Mouse (Mus musculus): ENCODE measurements around the gene Slamf7. TPM values are rescaled to one million over a fixed set of nuclear protein-coding genes. Genes with fewer than 3 reads are reported as not detected.

Gene Slamf7
- total and polyA plus RNA-seq, 3 experiments: 6.8 to 15.4 (median 10.6) TPM

DNA sequence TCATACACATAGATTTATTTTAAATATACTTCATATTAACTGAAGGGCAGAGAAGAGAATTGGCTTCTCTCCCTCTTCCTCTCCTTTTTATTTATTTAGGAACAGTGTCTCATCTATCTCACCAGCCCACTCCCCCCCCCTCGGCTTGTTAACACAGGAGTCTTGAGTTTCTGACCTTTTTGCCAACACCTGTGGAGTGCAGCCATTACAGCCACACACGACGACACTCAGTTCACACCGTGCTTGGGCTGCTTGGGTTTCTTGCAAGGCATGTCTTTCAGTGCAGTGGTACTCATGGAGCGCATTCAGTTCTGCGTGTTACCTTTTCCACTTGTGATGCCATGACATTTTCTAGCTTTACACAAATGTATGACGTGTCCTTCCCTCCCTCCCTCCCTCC lies 22.8 kb downstream of the Slamf7 start:
- Histone ChIP-seq H3K36me3 (replicated peaks in 1 of 2; ENCODE audit: control insufficient read depth in 1 of 2, insufficient read depth in 1 of 2, low read length in 1 of 2) (peaks cover 0 to 7% of the 10 kb centered on the region in 2 experiments), H3K9me3 (replicated peaks; ENCODE audit: low read length) (no peaks in the 10 kb centered on the region), H3K9ac (ENCODE audit: insufficient read depth, low read depth) (no peak overlapping the region), H3K79me2 (replicated peaks; ENCODE audit: control insufficient read depth, extremely low read depth, insufficient read depth, poor library complexity, severe bottlenecking) (no peaks in the 10 kb centered on the region), H3K4me1 (ENCODE audit: control insufficient read depth in 1 of 2, insufficient read depth in 2 of 2) (peaks cover 3 to 18% of the 10 kb centered on the region in 2 experiments; a peak in 3 of 4 replicates), H3K4me3 (replicated peaks in 1 of 3; ENCODE audit: low read depth in 2 of 3, low read length in 2 of 3, poor library complexity in 1 of 3) (no peak overlapping the region), H3K27me3 (replicated peaks) (no peaks in the 10 kb centered on the region), H3K27ac (ENCODE audit: insufficient read depth, low read depth) (no peak overlapping the region), H3K4me2 (ENCODE audit: insufficient read depth, low read depth, poor library complexity, severe bottlenecking) (no peak overlapping the region)
- in situ Hi-C loops (cut with MboI; ENCODE audit: low pct_ligation_motif_present, low pct_unique_long_range_greater_than_20kb, low sequenced_read_pairs): no loop called here
- DNase-seq (ENCODE audit: extremely low read depth): no peak
- TF ChIP-seq USF2 (conservative IDR thresholded peaks at IDR 0.05; ENCODE audit: low read depth, low read length): no peak
- TF ChIP-seq CTCF (conservative IDR thresholded peaks at IDR 0.05 in 1 of 2, IDR thresholded peaks at IDR 0.05 in 1 of 2; ENCODE audit: low read depth in 2 of 2, low read length in 2 of 2): no peak
- TF ChIP-seq POLR2A (IDR thresholded peaks at IDR 0.05; ENCODE audit: low read depth, low read length): no peak
- TF ChIP-seq BHLHE40 (IDR thresholded peaks at IDR 0.05; ENCODE audit: low read depth, low read length): no peak
- TF ChIP-seq MXI1 (IDR thresholded peaks at IDR 0.05; ENCODE audit: low read depth, low read length): no peak
- TF ChIP-seq CHD2 (IDR thresholded peaks at IDR 0.05; ENCODE audit: low read length): no peak
- no peak for TF ChIP-seq MYC (IDR thresholded peaks at IDR 0.05; ENCODE audit: low read depth, low read length)
- TF ChIP-seq ZKSCAN1 (IDR thresholded peaks at IDR 0.05; ENCODE audit: borderline replicate concordance, low read depth, low read length): no peak
- TF ChIP-seq ELF1 (IDR thresholded peaks at IDR 0.05; ENCODE audit: low read depth, low read length): no peak
- TF ChIP-seq JUND (conservative IDR thresholded peaks at IDR 0.05; ENCODE audit: low read depth, low read length): no peak
- TF ChIP-seq NELFE (IDR thresholded peaks at IDR 0.05; ENCODE audit: low read depth, low read length): no peak
- no peak for TF ChIP-seq MAX (IDR thresholded peaks at IDR 0.05; ENCODE audit: low read length)
- dilution Hi-C loops (cut with MboI; ENCODE audit: extremely low pct_ligation_motif_present, extremely low pct_unique_long_range_greater_than_20kb, low sequenced_read_pairs): no loop called here

DNA sequence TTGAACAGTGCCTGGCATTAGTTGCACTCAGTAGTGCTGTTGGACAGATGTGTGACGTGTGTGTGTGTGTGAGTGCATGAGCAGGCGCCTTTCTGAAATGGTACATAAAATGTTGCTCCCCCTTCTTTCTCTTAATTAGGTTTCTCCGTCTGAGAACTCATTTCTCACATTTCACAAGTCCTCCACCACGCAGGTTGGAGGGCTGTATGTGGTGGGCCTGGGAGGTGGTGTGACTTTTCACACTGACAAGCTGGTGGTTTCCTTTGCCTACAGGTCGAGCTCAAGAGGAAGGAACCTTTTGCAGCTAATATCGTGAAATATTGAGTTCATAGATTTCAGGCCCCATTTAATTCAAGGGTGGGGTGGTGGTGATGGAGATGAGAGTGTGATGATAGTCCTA lies 23.7 kb downstream of the Slamf7 start:
- TF ChIP-seq MEF2A (IDR thresholded peaks at IDR 0.05; ENCODE audit: borderline replicate concordance, low read depth, low read length) (no peak), ZMIZ1 (IDR thresholded peaks at IDR 0.05; ENCODE audit: low read depth, low read length) (no peak), TCF12 (IDR thresholded peaks at IDR 0.05; ENCODE audit: low read depth, low read length) (no peak), USF1 (IDR thresholded peaks at IDR 0.05; ENCODE audit: low read depth, low read length) (no peak)
- DNase-seq (ENCODE audit: extremely low read depth): no peak
- H3K4me3 ChIP-seq (replicated peaks in 1 of 3; ENCODE audit: low read depth in 2 of 3, low read length in 2 of 3, poor library complexity in 1 of 3): no peak overlapping the region
- H3K4me2 ChIP-seq (ENCODE audit: insufficient read depth, low read depth, poor library complexity, severe bottlenecking): no peak overlapping the region
- peaks cover under 1% of the 10 kb centered on the region for H3K9me3 ChIP-seq (replicated peaks; ENCODE audit: low read length)
- H3K79me2 ChIP-seq (replicated peaks; ENCODE audit: control insufficient read depth, extremely low read depth, insufficient read depth, poor library complexity, severe bottlenecking): no peaks in the 10 kb centered on the region
- no peaks in the 10 kb centered on the region for H3K27me3 ChIP-seq (replicated peaks)
- dilution Hi-C loops (cut with MboI; ENCODE audit: extremely low pct_ligation_motif_present, extremely low pct_unique_long_range_greater_than_20kb, low sequenced_read_pairs) (no loop called here), in situ Hi-C loops (cut with MboI; ENCODE audit: low pct_ligation_motif_present, low pct_unique_long_range_greater_than_20kb, low sequenced_read_pairs) (no loop called here)
- H3K36me3 ChIP-seq (replicated peaks in 1 of 2; ENCODE audit: control insufficient read depth in 1 of 2, insufficient read depth in 1 of 2, low read length in 1 of 2): peaks cover 0 to 2% of the 10 kb centered on the region in 2 experiments
- H3K9ac ChIP-seq (ENCODE audit: insufficient read depth, low read depth): no peak overlapping the region
- H3K4me1 ChIP-seq (ENCODE audit: control insufficient read depth in 1 of 2, insufficient read depth in 2 of 2): peaks cover 3 to 17% of the 10 kb centered on the region in 2 experiments; a peak in 3 of 4 replicates
- H3K27ac ChIP-seq (ENCODE audit: insufficient read depth, low read depth): no peak overlapping the region

DNA sequence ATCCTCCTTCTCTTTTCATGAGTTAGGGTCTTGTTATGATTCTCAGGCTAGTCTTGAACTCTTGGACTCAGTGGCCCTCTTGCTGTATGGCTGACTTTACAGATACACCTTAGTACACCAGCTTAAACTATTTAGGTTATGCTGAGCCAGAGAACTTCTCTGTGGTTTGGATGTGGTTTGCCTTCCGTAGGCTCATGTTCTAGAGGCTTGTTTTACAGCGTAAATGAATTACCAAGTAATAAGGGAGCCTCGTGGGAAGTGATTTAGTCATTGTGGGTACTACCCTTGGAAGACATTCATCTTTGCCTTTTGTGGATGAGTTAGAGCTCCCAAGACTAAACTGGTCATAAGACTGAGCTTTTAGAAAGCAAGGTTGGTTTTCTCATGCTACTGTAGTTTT lies 25.0 kb downstream of the Slamf7 start:
- dilution Hi-C loops (cut with MboI; ENCODE audit: extremely low pct_ligation_motif_present, extremely low pct_unique_long_range_greater_than_20kb, low sequenced_read_pairs) (no loop called here), in situ Hi-C loops (cut with MboI; ENCODE audit: low pct_ligation_motif_present, low pct_unique_long_range_greater_than_20kb, low sequenced_read_pairs) (no loop called here)
- H3K9me3 ChIP-seq (replicated peaks; ENCODE audit: low read length): peaks cover 3% of the 10 kb centered on the region
- H3K4me3 ChIP-seq (replicated peaks in 1 of 3; ENCODE audit: low read depth in 2 of 3, low read length in 2 of 3, poor library complexity in 1 of 3): no peak overlapping the region
- H3K27ac ChIP-seq (ENCODE audit: insufficient read depth, low read depth): no peak overlapping the region
- peaks cover 3 to 17% of the 10 kb centered on the region in 2 experiments; a peak in 3 of 4 replicates for H3K4me1 ChIP-seq (ENCODE audit: control insufficient read depth in 1 of 2, insufficient read depth in 2 of 2)
- no peak overlapping the region for H3K4me2 ChIP-seq (ENCODE audit: insufficient read depth, low read depth, poor library complexity, severe bottlenecking)
- no peaks in the 10 kb centered on the region for H3K36me3 ChIP-seq (replicated peaks in 1 of 2; ENCODE audit: control insufficient read depth in 1 of 2, insufficient read depth in 1 of 2, low read length in 1 of 2)
- H3K9ac ChIP-seq (ENCODE audit: insufficient read depth, low read depth): no peak overlapping the region
- no peaks in the 10 kb centered on the region for H3K27me3 ChIP-seq (replicated peaks)
- H3K79me2 ChIP-seq (replicated peaks; ENCODE audit: control insufficient read depth, extremely low read depth, insufficient read depth, poor library complexity, severe bottlenecking): no peaks in the 10 kb centered on the region
- DNase-seq (ENCODE audit: extremely low read depth): no peak
- TF ChIP-seq MXI1 (IDR thresholded peaks at IDR 0.05; ENCODE audit: low read depth, low read length): no peak
- no peak for TF ChIP-seq E2F4 (IDR thresholded peaks at IDR 0.05; ENCODE audit: insufficient replicate concordance, low read depth, low read length)
- no peak for TF ChIP-seq TBP (conservative IDR thresholded peaks at IDR 0.05; ENCODE audit: low read depth, low read length)
